Mouse (Mus musculus): Measurements from ENCODE around the gene Acox2.

- TF ChIP-seq GATA1 (IDR thresholded peaks at IDR 0.05; ENCODE audit: low read length) = no peak
- no peak for TF ChIP-seq TAL1 (IDR thresholded peaks at IDR 0.05; ENCODE audit: low read length)
Observed at GRCm38 (mm10) chr14:8256072-8256471, 3.1 kb downstream of the Acox2 start.
